Comparison of ENCODE assay signal across 8 mouse cellular contexts in genomic region chr11:121672312-121672989, GRCm38 (mm10). TPM values are rescaled to one million over a fixed set of nuclear protein-coding genes. Genes with fewer than 3 reads are reported as not detected.
DNase-seq lines count a peak whose midpoint lies in the region; ATAC-seq and TF ChIP-seq lines count a peak whose summit lies in the region.

No protein-coding gene starts in this region.

- H3K9me3 ChIP-seq in heart, embryonic 14.5 days (ENCODE audit: control insufficient read depth, low read length): no peaks in the 10 kb centered on the region
- H3K9me3 ChIP-seq in ES-Bruce4 (replicated peaks; ENCODE audit: control insufficient read depth, insufficient read depth, low read length, poor library complexity, severe bottlenecking): peaks cover 4% of the 10 kb centered on the region; the same call in 1 of the 2 replicates
- H3K9me3 ChIP-seq in forebrain, embryonic 13.5 days (replicated peaks): 0 out of 2 replicates have a peak, but pooled peaks cover 5% of the 10 kb centered on the region
- no peaks in the 10 kb centered on the region for H3K9me3 ChIP-seq in liver, embryonic 16.5 days (replicated peaks; ENCODE audit: control insufficient read depth, low read length)

- H3K4me3 ChIP-seq in heart, embryonic 14.5 days (ENCODE audit: control insufficient read depth in 1 of 2, insufficient read depth in 1 of 2, low read depth in 1 of 2, low read length in 2 of 2): peak overlapping the region; percentile 61 to 76
- peak overlapping the region; percentile 94 for H3K4me3 ChIP-seq in ES-Bruce4 (ENCODE audit: low read depth, low read length)
- peak overlapping the region; percentile 67 for H3K4me3 ChIP-seq in forebrain, embryonic 13.5 days
- peak overlapping the region; percentile 73 for H3K4me3 ChIP-seq in liver, embryonic 16.5 days (ENCODE audit: low read depth, low read length)

- DNase-seq in heart, postnatal 10 days: no peak
- no peak for DNase-seq in spleen, adult 12 weeks (ENCODE audit: low spot score)
- no peak for DNase-seq in layer of hippocampus, postnatal 25 days (ENCODE audit: extremely low spot score in 1 of 2, low spot score in 1 of 2)
- DNase-seq in c-Kit-positive CD71-positive TER-119-positive erythroid progenitor cells, embryonic 14.5 days (ENCODE audit: low spot score): no peak

- peaks cover 4 to 9% of the 10 kb centered on the region in 2 experiments for H3K4me1 ChIP-seq in heart, embryonic 14.5 days (ENCODE audit: control insufficient read depth in 2 of 2, insufficient read depth in 2 of 2, low read length in 2 of 2)
- no peaks in the 10 kb centered on the region for H3K4me1 ChIP-seq in ES-Bruce4 (ENCODE audit: control insufficient read depth, insufficient read depth, low read length)
- peaks cover 9% of the 10 kb centered on the region for H3K4me1 ChIP-seq in forebrain, embryonic 13.5 days
- H3K4me1 ChIP-seq in liver, embryonic 16.5 days (ENCODE audit: control insufficient read depth, low read depth, low read length): peaks cover 8% of the 10 kb centered on the region

- ATAC-seq in heart, embryonic 14.5 days (ENCODE audit: insufficient number of reproducible peaks, insufficient read depth, low FRiP score, low read depth): peak; percentile 22; the same call in 1 of the 2 replicates
- ATAC-seq in forebrain, embryonic 13.5 days: peak; percentile 57; the same call in 1 of the 2 replicates
- ATAC-seq in liver, embryonic 16.5 days (ENCODE audit: low read depth): peak; percentile 1

- intact Hi-C loops in heart, postnatal 10 days (cut with DNase I): no loop called here

- WGBS in heart, embryonic 14.5 days: under 1% methylated on average over 22 of the region's 22 CpGs
- 4% methylated on average over 22 of the region's 22 CpGs for WGBS in forebrain, embryonic 13.5 days
- WGBS in liver, embryonic 16.5 days (ENCODE audit: insufficient replicate concordance): under 1% methylated on average over 22 of the region's 22 CpGs

- TF ChIP-seq POLR2A in ES-Bruce4 (IDR thresholded peaks at IDR 0.05; ENCODE audit: insufficient read depth, low read length): no peak

- TF ChIP-seq CTCF in ES-Bruce4 (IDR thresholded peaks at IDR 0.05; ENCODE audit: low read depth, low read length): no peak

- no peaks in the 10 kb centered on the region for H3K27me3 ChIP-seq in heart, embryonic 14.5 days (ENCODE audit: control insufficient read depth, insufficient read depth, low read length)
- H3K27me3 ChIP-seq in ES-Bruce4 (ENCODE audit: control insufficient read depth, insufficient read depth, low read length, poor library complexity, severe bottlenecking): no peaks in the 10 kb centered on the region
- H3K27me3 ChIP-seq in forebrain, embryonic 13.5 days: no peaks in the 10 kb centered on the region
- H3K27me3 ChIP-seq in liver, embryonic 16.5 days (ENCODE audit: control insufficient read depth, insufficient read depth, low read depth, low read length): no peaks in the 10 kb centered on the region

- H3K36me3 ChIP-seq in heart, embryonic 14.5 days (ENCODE audit: control insufficient read depth, insufficient read depth, low read length): peaks cover 16% of the 10 kb centered on the region; the same call in 1 of the 2 replicates
- H3K36me3 ChIP-seq in ES-Bruce4 (ENCODE audit: control insufficient read depth, insufficient read depth, low read length, poor library complexity, severe bottlenecking): peaks cover 4% of the 10 kb centered on the region; the same call in 1 of the 2 replicates
- H3K36me3 ChIP-seq in forebrain, embryonic 13.5 days (ENCODE audit: poor library complexity, severe bottlenecking): peaks cover 9% of the 10 kb centered on the region; the same call in 1 of the 2 replicates
- no peaks in the 10 kb centered on the region for H3K36me3 ChIP-seq in liver, embryonic 16.5 days (ENCODE audit: control insufficient read depth, insufficient read depth)

- H3K4me2 ChIP-seq in heart, embryonic 14.5 days (ENCODE audit: low read length): peak overlapping the region; percentile 78
- peak overlapping the region; percentile 81 for H3K4me2 ChIP-seq in forebrain, embryonic 13.5 days
- H3K4me2 ChIP-seq in liver, embryonic 16.5 days (ENCODE audit: low read depth, low read length): peak overlapping the region; percentile 95

- peak overlapping the region; percentile 74 for H3K9ac ChIP-seq in heart, embryonic 14.5 days (ENCODE audit: low read length)
- peak overlapping the region; percentile 64 for H3K9ac ChIP-seq in ES-Bruce4 (ENCODE audit: low read depth, poor library complexity, severe bottlenecking)
- H3K9ac ChIP-seq in forebrain, embryonic 13.5 days: peak overlapping the region; percentile 81
- H3K9ac ChIP-seq in liver, embryonic 16.5 days (ENCODE audit: low read depth, low read length): peak overlapping the region; percentile 62

- H3K27ac ChIP-seq in heart, embryonic 14.5 days (replicated peaks in 1 of 2; ENCODE audit: control insufficient read depth in 1 of 2, insufficient read depth in 1 of 2, low read depth in 2 of 2, low read length in 2 of 2): peak overlapping the region; percentile 83 to 91
- peak overlapping the region; percentile 55 for H3K27ac ChIP-seq in ES-Bruce4 (ENCODE audit: insufficient read depth, low read length)
- H3K27ac ChIP-seq in forebrain, embryonic 13.5 days: peak overlapping the region; percentile 89
- H3K27ac ChIP-seq in liver, embryonic 16.5 days (ENCODE audit: low read length): peak overlapping the region; percentile 80

- no peak for TF ChIP-seq EP300 in ES-Bruce4 (IDR thresholded peaks at IDR 0.05; ENCODE audit: insufficient read depth, low read depth, low read length)

RNA-seq across cellular contexts. Expression of gene B3gntl1, which starts 0.5 kb away (rescaled TPM):
- polyA plus RNA-seq in heart, embryonic 14.5 days (2014; fragmentation: Nextera tagmentation; extraction: Ambion mirVana): 6.3 and 7.0 TPM in 2 replicates
- total RNA-seq in heart, postnatal 10 days (2021): 1 to 10 TPM; 3.5 to 5.5 TPM
- 13.1 and 13.5 TPM in 2 replicates for polyA plus RNA-seq in ES-Bruce4 (2011; ENCODE audit: insufficient read depth, insufficient read length, low read depth, missing spikeins)
- 5.8 and 7.0 TPM in 2 replicates for polyA plus RNA-seq in forebrain, embryonic 13.5 days (2015; fragmentation: Nextera tagmentation; extraction: Ambion mirVana)
- polyA plus RNA-seq in liver, embryonic 16.5 days (2015; fragmentation: Nextera tagmentation; extraction: Ambion mirVana): 1.2 and 1.8 TPM in 2 replicates
- 1 to 10 TPM; 6.4 to 7.0 TPM for total RNA-seq in layer of hippocampus, postnatal 25 days (2021)

RNA-seq across cellular contexts. Expression of gene Metrnl, which starts 28.9 kb away (rescaled TPM):
- polyA plus RNA-seq in heart, embryonic 14.5 days (2014; fragmentation: Nextera tagmentation; extraction: Ambion mirVana): 18.1 and 20.1 TPM in 2 replicates
- total RNA-seq in heart, postnatal 10 days (2021): 10 to 100 TPM; 21.9 to 26.4 TPM
- 2.6 and 3.1 TPM in 2 replicates for polyA plus RNA-seq in ES-Bruce4 (2011; ENCODE audit: insufficient read depth, insufficient read length, low read depth, missing spikeins)
- polyA plus RNA-seq in forebrain, embryonic 13.5 days (2015; fragmentation: Nextera tagmentation; extraction: Ambion mirVana): 1.9 and 2.3 TPM in 2 replicates
- 4.1 and 4.2 TPM in 2 replicates for polyA plus RNA-seq in liver, embryonic 16.5 days (2015; fragmentation: Nextera tagmentation; extraction: Ambion mirVana)
- 10 to 100 TPM; 10.7 to 12.2 TPM for total RNA-seq in layer of hippocampus, postnatal 25 days (2021)

Comparison
In these comparisons a context has a peak if more than half of its experiments do, and no peak if none do; other contexts are left out.
1. ATAC-seq: peak in every context shown above with its lines; median percentile 57 in forebrain, embryonic 13.5 days; 22 in heart, embryonic 14.5 days; 1 in liver, embryonic 16.5 days.